Mouse (Mus musculus): ENCODE measurements at regions not wholly inside any gene's neighbourhood (a gene's known extent, or its start where the extent isn't known, plus 50 kb on each side); places are given as distances from the start of the nearest gene placed in this dataset.

DNA sequence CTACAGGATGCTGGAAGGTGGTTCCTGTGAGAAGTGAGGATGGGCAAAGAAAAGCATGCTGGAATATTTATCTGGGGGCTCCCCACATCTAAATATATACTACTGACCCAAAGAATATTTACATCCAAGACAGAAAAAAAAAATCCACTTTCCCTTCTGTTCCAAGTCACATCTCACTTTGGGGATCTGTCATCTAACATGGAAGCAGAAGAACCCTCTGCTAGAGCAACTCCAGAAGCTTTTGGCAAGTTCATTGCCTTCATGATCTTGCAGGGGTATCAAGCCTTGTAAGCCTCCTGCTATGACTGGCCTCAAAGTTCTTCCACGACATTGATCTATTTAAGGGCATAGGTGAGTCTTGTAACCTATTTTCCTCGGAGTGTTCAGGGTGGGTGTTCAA, 64.9 kb upstream of the Spdye4c start:
- no peak for DNase-seq (ENCODE audit: low spot score in 2 of 2)

DNA sequence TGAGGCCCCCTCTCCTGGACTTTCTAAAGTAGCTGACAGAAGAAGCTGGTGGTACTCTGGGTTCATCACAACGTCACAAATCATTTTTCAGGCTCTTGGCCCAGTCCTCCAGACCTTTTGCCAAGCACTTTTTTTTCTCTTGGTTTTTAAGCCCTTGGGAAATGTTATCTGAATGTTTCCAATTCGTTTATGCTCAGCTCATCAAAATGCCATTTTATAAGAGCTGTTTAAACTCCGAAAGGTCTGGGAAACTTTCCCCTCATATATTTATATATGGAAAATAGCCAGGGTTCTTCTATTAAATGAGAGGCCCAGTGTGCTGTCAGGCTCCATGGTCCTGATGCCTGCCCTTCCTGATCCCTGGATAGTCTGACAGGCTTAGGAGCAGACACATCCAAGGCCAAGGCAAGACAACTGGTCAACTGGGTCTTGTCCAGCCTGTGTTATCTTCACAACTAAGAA, 64.1 kb upstream of the Spdye4c start:
- DNase-seq (ENCODE audit: low spot score in 2 of 2) = no peak

DNA sequence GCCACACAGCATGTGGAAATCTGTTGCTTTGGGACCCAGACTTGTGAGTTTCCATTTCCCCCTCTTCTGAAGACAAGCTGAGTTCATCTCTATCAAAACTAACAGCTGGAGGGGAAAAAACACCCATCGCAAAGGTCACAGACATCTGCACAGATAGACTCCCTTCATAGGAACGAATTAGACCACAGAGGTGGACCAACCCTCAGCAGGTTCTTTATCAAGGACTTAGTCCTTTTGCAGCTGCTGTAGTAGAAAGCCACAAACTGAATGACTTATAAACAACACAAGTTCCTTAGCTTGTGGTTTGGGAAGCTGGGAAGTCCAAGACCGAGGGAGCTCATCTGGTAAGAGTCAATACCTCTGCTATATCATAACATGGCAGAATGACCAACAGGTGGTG, 54.7 kb upstream of the Spdye4c start:
- DNase-seq (ENCODE audit: low spot score in 2 of 2) = no peak

DNA sequence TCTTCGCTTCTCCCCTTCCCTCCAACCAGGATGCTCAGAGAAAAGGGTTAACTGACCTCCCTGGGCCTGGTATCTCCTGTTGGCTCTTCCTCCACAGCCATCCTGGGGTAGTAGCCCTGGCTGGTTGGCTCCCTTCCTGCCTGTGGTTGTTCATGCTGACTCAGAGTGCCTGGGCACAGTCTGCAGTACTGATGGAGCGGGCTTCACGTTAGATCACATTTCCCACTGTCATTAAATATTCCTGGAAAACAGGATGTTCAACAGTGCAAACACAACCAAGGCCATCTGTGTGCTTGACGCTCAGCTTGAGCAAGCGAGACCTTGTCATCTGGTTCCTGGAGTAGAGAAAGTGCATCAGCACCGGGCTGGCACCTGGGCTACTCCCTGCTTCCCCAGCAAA, 53.6 kb upstream of the Spdye4c start:
- DNase-seq (ENCODE audit: low spot score in 2 of 2) = no peak

DNA sequence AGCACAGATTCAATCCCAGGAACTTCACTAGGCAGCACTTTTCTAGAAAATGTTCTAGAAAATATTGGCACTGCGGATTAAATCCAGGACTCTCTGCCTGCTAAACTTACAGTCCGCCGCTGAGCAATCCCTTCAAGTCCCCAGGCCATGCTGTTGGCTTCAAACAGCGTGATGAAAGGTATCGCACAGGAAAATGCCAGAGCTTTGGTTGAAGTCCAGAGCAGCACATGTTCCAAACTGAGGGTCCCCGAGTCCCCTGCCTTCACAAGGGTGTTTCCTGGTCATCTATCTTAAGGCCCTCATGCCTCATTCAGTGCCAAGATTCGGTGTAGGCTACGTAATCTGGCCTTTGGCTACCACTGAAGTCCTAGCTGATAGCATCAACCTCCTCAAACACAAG, 52.3 kb upstream of the Spdye4c start:
- DNase-seq (ENCODE audit: low spot score in 2 of 2) = no peak
